Mouse (Mus musculus) retina, postnatal 7 days (tissue): ENCODE results near the gene Cerk.
A peak's percentile ranks its signal among the peaks of the same experiment; 100 is the strongest.
"Not testable (repeated sequence)": the region's sequence is repeated elsewhere in the genome, so short reads cannot be mapped to it uniquely, and the experiment has no call there.

Source experiments
- DNase-seq: peaks from one replicate; pipeline ENCODE4 v3.0.0-alpha.2; 2012; ENCODE audit warnings: low read depth, low spot score

Cerk gene

DNA sequence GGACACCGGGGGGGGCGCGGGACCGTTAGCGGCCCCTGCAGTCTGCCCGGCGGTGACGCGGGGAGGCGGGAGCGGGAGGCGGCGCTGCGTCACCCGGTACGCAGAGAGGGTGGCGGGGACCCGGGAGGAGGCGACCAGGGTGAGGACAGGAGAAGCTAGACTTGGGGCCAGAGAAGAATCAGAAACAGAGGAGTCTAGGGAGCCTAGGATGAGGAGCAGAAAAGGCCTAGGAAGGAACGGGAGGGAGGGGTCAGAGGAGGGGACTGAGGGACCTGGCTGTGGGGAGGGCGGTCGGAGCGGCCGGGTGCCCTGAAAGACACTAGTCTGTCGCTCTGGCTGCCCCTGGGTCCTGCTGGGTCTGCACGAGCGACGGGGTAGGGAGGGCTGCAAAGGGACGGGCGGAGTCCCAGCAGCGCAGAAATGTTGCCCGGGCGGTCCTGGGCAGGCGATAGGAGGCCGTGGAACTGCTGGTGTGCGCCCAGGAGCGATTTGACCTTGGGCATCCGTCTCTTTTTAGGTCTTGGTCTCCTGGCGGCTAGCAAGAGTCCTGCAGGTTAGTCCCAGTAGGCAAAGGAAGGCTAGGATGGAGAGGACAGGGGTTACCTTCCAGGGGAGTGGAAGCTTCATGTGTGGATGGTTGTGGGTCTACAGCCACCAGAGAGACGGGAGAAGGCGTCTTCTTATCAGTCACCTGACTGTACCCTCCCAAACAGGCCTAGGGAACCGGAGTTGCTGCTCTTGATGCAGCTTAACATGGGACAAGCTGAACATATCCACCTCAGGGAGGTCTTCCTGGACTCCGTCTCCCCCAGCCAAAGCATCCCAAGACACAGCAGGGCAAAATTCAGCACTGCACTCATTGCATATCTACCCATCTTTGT, at the start of gene Cerk:
Gene Cerk, minus strand, starts transcription at position 453 of the 881 bp plus-strand sequence.
- no peak for DNase-seq

DNA sequence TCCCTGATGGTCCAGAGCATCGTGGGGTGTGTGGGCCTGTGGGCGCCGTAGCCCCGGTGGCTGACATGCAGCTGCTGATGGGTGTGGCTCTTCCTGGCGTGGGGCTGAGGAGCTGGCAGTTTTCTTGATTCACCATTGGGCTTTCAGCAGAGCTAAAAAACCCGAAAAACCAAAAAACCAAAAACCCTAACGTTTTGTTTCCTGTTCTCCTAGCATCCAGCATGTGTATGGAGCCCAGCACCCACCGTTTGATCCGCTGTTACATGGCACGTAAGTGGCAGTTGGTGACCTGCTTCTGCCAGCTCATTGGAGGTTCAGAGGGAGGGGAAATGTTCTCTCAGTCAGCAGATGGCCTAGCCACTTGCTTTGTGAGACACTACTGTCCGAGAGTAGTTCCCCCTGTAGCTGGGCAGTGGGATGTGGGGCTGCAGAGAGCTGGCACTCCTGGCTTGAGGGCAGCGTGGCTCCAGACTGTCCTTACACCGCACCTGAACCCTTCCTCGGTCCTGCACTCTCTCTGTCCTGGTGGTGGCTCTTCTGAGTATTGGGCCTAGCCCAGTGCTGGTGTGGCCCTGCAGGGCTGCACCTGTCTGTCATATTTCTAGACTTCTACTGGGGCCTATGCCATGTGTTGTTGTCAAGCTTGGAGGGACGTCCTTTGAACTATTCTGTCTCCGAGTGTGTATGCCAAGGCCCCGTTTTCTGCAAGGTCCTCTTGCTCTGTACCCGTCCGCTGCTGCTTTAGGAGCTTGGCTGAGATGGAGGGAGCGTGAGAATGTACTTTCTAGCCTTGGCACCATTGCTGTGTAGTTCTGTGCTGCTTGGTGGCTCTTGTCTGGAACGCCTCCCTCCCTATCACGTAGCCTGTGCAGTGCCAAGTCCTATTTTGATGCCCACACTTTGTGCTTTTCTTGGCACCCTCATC, 48.8 kb upstream of the Cerk start:
- no peak for DNase-seq

DNA sequence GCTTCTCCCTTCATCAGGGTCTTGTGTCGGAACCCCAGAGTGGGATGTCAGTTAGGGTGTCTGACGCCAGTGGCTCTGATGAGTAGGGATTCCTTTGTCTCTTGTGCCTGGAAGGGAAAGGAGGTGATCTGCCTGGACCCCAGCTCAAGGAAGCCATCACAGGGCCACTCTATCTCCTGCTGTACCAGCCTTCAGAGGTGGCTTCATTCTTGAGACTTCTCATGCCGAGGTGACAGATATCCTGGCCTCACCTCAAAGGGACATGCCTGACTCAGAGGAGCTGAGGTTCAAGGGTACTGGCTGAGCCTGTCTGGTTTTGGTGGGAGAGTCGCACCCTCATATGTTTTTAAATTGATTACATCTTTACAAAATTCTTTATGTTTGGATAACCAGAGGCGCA, 48.1 kb upstream of the Cerk start:
- DNase-seq, result no peak

DNA sequence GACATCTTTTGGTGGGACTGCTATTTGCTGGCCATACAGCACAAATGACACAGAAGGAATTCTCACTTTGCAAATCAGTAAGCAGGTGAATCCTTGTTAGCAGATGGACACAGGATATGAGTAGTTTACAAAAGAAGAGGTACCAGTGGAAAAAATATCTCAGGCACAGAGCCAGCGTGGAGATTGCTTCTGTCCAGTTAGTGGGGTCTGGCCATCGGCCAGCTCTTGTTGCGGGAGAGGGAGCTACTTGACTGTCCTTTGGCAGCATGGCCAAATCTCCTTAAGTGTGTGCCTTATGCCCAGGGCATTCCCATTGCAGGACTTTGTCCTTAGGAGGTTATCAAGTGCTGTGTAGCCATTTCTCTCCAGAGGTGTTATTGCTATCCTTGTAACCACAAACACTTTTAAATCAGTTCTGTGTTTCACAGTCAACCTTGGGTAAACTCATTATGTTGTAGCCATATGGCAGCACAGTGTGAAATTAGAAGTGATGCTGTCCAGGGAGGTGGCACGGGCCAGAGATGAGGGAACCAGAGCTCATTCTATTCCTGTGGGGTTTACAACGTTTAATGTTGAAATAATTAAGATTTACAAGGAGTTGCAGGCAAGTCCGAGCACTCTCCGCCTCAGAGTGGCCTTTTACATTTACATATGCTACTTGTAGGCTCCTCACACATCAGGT, 46.0 kb upstream of the Cerk start:
- DNase-seq, result no peak

DNA sequence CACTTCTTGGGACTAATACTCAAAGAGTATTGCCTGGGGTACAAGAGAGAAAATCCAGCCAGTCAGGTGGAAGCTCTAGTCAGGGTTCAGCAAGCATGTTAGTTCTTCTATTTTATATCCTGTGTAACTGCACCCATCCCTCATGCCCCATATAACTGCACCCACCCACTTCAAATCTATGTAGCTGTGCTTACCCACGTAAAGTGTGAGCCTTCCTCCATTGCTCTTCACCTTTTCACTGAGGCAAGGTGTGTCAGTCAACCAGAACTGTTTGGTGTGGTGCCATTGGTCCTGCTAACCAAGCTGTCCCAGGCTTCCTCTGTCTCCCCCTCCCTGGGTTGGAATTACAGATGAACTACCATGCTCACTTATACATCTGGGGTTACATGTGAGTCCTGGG, 45.2 kb upstream of the Cerk start:
- no peak for DNase-seq

DNA sequence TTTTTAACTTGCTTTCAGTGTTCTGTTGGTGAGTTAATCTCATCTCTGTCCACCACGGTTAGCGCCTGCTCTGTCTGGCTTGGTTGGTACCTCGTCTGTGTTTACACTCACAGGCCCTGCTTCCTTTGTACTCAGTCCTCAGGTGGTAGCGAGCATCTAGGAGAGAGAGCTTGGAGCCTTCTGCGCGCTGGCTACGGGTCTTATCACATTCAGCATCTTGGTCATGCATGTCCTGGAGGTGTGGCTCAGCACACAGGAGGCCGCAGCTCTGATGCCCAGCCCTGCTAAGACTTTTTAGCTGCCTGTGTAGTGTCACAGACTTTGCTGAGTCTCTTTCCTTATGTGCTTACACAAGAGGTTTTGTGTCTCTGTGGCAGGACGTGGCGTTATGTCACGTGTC, 43.7 kb upstream of the Cerk start:
- DNase-seq, result no peak

DNA sequence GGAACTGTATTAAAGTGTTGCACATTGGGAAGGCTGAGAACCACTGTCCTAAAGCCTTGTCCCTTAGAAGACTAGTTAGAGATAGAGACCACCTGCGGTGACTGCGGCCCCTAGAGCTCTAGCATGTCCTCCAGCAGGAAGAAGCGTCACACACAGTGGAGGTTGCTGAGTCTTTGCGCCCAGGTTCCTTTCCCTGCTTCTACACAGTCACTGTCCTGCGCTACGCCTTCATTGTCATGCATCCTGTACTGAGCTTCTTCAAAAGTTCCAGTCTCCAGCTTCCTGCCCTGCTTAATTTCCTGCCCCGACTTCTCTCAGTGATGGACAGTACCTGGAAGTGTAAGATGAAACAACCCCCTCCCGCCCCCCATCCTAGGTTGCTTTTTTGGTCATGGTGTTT, 43.1 kb upstream of the Cerk start:
- DNase-seq, result no peak

DNA sequence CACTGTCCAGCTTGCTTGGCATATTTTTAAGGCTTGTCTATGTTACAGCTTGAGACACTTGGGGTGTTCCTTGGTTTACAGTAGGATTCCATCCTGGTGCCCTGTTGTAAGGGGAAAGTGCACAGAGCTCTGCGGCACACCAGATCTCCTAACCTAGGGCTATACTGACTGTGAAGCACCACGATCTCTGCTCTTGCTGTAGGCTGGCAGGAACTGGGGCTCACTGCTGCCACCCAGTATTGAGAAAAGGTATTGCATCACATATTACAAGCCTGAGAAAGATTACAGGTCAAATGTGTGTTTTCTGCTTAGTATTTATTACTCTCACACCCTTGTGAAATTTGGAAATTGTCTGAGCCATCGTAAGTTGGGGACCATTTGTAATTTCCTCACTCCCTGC, 42.2 kb upstream of the Cerk start:
- DNase-seq, result no peak

DNA sequence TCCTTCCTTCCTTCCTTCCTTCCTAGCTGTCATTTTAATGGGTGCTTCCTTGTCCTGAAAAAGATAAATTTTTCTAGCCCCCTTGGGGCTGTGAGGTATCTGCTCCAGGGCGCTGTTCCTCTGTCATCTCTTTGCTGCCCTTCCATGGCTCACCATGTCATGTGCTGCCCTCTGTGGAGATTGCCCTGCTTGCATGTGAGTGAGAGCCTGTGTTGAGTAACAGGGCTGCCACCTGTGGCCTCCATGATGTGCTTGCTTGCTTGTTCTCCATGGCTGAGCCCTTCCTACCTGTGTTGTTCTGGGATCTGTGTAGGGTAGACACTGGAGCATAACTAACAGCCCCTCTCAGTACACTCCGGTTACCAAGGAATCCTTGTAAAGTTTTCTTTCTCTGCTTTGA, 41.0 kb upstream of the Cerk start:
- no peak for DNase-seq

DNA sequence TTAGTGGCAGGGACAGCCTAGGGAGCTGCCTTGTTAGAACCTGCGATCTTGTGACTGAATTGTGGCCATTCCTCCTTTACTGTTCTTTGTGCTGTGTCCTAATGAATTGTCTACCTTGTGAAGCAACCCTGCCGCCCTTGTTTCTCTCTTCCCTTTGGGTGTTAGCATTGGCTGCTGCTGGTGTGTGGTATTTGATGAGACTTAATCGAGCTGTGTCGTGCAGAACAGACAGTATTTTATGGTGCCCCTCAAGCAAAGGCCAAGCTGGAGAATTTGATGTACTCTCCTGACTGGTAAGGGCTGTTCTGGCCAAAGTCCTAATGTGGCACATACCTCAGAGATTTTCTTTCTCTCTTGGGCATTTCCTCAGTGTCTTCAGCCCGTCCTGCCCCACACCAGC, 40.3 kb upstream of the Cerk start:
- DNase-seq, result no peak

DNA sequence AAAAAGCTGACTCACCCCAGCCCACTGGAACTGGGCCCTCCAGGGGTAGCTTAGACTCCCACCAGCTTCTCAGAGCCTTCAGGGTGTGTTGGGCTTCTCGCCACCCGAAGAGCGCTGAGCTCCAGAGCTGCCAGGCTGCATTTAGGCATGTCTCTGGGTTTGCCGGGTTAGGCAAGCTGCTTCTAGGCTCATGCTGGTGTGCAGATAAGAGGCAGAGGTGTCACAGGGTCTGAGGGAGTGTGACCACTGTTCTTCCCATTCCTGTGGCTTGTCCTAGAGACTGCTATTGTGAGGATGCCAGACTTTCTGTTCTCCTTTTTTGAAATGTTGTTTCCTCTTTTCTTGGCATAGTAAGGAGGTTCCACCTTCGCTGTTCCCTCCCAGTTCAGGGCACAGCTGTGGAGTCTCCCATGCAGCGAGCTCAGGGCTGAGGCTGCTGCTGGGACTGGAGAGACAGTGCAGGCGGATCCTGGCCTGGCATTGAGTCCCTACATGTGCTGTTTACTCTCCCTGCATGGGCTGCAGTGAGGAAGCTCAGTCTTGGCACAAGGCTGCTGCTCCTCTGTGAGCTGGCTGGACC, 39.1 kb upstream of the Cerk start:
- DNase-seq, result no peak

DNA sequence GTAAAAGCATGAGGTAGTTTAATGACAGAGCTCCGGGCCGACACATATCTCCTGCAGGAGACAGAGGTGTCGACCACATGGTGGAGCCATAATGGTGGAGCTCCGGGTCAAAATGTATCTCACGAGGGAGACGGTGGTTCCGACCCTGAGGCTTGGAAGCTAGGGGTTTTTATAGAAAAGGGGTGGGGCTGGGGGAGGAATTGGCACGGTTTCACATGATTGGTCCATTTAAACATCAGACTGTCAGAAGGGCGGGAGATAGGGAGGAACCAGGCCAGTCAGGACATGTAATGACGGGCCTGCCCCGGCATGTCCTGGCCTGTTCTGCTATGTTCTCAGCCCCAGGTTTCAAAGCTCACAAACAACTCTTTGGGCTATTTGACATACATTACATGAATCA, 36.0 kb upstream of the Cerk start:
- not testable (repeated sequence) for DNase-seq

DNA sequence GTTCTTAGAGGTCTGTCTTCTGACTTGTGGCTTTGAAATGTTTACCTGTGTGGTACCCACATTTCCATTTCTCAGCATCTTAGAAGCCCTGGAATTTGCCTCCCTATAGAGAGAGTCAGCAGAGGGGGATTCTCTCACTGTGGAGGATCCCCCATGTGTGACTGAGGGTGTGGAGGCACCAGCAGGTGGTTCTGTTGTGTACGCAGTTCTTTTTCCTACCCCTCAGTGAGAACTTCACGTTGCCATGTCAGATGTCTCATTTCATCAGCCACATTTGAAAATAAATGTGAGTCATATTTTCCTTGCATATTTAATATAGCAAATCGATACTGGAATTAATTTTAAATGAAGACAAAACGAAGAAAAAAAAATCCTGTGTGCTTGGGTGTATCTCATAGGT, 35.4 kb upstream of the Cerk start:
- DNase-seq, result no peak

DNA sequence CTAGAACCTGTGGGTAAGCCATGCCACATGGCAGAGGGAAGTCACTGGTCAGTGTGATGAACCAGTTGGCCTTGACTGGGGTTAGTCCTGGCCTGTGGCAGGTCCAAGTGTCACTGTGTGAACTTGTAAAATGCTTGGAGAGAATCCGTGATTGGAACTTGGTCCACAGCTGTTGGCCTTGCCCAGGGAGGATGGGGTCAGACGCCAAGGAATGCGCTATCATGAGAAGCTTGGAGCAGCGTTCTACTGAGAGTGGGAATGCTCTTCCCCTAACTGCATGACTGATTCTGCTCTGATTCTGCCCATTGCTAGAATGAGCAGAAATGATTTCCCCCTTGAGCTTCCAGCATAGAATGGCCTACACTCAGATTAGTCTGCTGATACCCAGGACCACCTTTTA, 34.8 kb upstream of the Cerk start:
- no peak for DNase-seq

DNA sequence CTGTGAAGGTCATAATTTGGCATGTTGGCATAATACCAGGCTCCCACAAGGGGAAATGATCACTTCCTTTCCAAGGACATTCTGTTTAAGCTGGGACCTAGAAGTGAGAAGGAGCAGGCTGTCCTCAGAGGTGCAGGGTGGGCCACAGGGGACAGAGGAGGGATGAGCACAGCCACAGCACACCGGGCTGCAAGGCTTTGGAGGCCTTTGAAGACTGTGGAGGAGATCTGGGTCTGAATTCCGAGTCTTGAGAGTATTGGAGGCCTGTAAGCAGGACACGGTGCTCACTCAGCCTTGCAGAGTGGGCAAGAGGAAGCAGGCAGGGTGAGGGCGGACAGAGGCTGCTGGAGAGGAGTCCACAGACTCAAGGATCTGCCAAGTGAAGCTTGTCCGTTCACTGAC, 34.3 kb upstream of the Cerk start:
- no peak for DNase-seq

DNA sequence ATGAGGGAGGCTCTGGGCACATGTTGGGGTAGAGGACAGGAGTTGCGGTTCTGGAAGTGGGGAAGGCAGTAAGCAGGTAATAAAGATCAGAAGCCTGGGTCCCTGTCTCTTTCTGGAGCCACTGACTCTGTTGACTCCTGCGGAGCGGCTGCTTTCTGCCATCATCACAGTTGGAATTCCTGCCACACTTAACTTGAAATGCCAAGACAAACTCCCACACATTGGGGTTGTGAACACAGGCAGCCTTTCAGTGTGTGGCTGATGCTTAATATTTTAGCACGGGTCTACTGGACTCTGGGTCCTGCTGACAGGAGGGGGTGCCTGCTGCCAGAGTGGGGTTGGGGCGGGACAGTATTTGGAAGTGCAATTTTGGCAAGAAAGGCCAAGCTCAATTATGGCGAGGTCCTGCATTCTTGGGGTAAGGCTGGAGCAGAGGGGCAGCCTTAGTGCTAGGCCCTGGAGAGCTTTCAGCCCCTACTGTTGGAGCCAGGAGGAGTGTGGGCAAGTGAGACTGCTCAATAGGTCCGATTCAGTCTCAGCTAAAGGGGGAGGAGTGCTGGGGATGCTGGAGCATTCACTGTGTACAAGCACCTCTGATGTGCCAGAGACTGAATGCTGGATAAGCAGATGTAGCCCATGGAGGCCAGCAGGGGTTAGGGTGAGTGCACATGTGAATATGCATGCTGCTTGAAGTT, 33.7 kb upstream of the Cerk start:
- DNase-seq, result no peak

DNA sequence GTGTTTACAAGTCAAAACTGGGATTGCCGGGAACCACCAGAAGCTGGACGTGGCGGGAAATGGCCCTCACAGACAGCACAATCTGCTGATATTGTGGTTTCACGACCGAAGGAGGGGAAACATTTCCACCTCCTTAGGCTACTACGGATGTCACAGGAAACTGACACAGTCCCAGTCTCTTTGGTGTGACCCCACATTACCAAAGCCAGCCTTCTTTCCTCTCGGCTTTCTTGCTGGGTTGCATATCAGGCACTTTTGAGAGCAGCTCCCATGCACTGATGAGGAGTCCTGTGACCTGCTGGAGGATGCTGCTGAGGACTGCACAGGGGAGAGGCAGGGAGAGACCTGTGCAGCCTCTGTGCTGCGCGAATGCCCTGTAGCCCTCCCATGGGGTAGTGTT, 30.7 kb upstream of the Cerk start:
- not testable (repeated sequence) for DNase-seq

DNA sequence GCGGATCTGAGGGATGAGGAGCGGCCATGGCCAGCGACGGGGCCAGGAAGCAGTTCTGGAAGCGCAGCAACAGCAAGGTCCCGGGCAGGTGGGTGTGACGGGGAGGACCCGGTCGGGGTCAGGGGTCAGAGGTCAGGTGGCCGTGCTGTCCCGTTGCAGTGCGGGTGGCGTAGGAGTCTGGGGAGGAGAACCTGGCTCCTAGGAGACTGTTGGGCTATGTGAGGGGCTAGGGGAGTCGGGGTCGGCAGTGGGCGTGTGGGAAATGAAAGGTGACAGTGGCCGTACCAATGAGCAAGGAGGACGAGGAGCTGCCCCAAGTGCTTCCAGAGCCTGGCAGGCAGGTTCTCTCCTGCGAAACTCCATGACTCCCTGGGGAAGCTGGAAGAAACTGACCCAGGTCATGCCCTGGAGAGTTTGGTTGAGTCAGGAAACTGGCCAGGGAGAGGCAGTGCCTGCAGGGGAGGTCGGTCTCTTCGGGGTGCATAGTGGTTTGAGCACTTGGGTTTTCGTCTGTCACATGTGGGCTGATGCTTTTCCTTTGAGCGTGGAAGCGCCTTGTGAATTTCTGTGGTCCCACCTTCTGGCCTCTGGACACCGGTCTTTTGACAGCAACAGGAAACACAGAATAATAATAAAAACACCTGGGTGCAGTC, 28.7 kb upstream of the Cerk start:
- DNase-seq, result no peak

DNA sequence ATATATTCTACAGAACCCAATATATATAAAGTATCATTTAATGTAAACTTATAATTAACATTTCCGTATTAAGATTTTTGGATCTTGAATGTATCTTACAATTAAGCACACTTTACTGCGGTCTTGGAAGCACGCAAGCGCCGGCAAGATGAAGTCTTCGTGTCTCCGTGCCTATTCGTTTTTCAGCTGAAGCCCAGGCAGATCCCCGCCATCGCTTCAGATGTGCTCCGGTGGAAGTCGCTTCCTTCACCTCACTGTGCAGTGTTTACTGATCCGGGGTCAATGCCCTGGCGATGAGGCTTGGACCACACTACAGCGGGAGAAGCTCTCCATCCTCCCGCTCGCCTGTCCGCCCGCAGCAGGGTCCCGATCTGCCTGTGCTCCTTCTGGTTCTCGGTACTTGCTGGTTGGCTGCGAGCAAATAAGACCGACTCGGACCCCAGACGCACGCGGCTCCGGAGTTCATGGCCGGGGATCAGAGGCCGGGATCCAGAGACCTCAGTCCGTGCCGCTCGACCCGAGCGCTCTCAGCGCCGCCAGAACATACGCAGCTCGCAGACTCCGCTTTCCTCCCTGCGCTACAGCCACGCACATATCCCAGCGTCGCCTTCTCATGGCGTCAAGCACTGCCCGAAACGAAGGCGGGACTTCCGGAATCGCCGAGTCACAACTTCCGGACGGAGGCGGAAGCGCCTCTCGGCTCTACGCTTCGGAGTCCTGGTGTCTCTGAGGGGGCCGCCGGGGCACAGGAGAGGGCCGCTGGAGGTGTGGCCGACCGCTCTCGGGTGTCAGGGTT, 28.0 kb upstream of the Cerk start, which contains the start of gene Tbc1d22a:
Gene Tbc1d22a, plus strand, starts transcription at position 707 of the 796 bp plus-strand sequence.
- peak; percentile 92 for DNase-seq

DNA sequence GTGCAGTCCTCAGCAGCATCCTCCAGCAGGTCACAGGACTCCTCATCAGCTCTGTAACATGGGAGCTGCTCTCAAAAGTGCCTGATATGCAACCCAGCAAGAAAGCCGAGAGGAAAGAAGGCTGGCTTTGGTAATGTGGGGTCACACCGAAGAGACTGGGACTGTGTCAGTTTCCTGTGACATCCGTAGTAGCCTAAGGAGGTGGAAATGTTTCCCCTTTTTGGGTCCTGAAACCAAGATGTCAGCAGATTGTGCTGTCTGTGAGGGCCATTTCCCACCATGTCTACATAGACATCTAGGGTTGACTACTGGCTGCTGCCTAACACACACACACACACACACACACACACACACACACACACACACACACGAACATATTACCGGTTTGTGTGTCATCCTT, 26.3 kb upstream of the Cerk start:
- not testable (repeated sequence) for DNase-seq
